Mouse (Mus musculus) cerebellum, adult 11 months (tissue): ENCODE data around the gene Gm35315.
A peak's percentile ranks its signal among the peaks of the same experiment; 100 is the strongest.
"Not testable (repeated sequence)": the region's sequence is repeated elsewhere in the genome, so short reads cannot be mapped to it uniquely, and the experiment has no call there.

ENCODE experiments used
- DNase-seq: peaks from one replicate; pipeline ENCODE4 v3.0.0; 2022

Gene Gm35315

GRCm38 (mm10) chr5:110094030-110094846 lies at the start of gene Gm35315:
Gene Gm35315, minus strand, starts transcription at chr5:110094420.
- peak; percentile 83 for DNase-seq

GRCm38 (mm10) chr5:110143007-110143406 lies 48.8 kb upstream of the Gm35315 start:
- DNase-seq, result no peak

- no peak for DNase-seq
Observed at GRCm38 (mm10) chr5:110142309-110142708, 48.1 kb upstream of the Gm35315 start.

- no peak for DNase-seq
Observed at GRCm38 (mm10) chr5:110140424-110140823, 46.2 kb upstream of the Gm35315 start.

- DNase-seq, result no peak
Observed at GRCm38 (mm10) chr5:110139325-110139724, 45.1 kb upstream of the Gm35315 start.

GRCm38 (mm10) chr5:110137816-110138215 lies 43.6 kb upstream of the Gm35315 start:
- no peak for DNase-seq

- no peak for DNase-seq
Observed at GRCm38 (mm10) chr5:110136087-110136464, 41.9 kb upstream of the Gm35315 start.

- peak; percentile 99 for DNase-seq
Observed at GRCm38 (mm10) chr5:110135293-110136086, 41.3 kb upstream of the Gm35315 start, which contains the start of gene Chfr. Gene Chfr, plus strand, starts transcription at chr5:110135842.

- DNase-seq, result not testable (repeated sequence)
Observed at GRCm38 (mm10) chr5:110122380-110122779, 28.2 kb upstream of the Gm35315 start.

- DNase-seq, result peak; percentile 92
Observed at GRCm38 (mm10) chr5:110109991-110110441, 15.8 kb upstream of the Gm35315 start, which contains the start of gene Zfp605. Gene Zfp605, plus strand, starts transcription at chr5:110110092.

GRCm38 (mm10) chr5:110108305-110108628 lies 14.0 kb upstream of the Gm35315 start:
- no peak for DNase-seq

GRCm38 (mm10) chr5:110107581-110108304 lies 13.5 kb upstream of the Gm35315 start, which contains the start of gene Gtpbp6:
Gene Gtpbp6, minus strand, starts transcription at chr5:110108197.
- peak; percentile 94 for DNase-seq

GRCm38 (mm10) chr5:110106901-110107564 lies 12.8 kb upstream of the Gm35315 start:
- peak; percentile 60 for DNase-seq

GRCm38 (mm10) chr5:110106140-110106871 lies 12.1 kb upstream of the Gm35315 start:
- peak; percentile 49 for DNase-seq

GRCm38 (mm10) chr5:110104616-110105380 lies 10.6 kb upstream of the Gm35315 start:
- DNase-seq, result peak; percentile 45

GRCm38 (mm10) chr5:110103901-110104615 lies 9.8 kb upstream of the Gm35315 start:
- DNase-seq, result no peak

- DNase-seq, result no peak
Observed at GRCm38 (mm10) chr5:110102853-110103625, 8.8 kb upstream of the Gm35315 start.

- no peak for DNase-seq
Observed at GRCm38 (mm10) chr5:110102429-110102828, 8.2 kb upstream of the Gm35315 start.

- DNase-seq, result peak; percentile 74
Observed at GRCm38 (mm10) chr5:110101716-110102347, 7.6 kb upstream of the Gm35315 start.
